Mouse (Mus musculus): ENCODE results near the gene Pakap.

Gene Pakap

GRCm38 (mm10) chr4:57567666-57568206, at the start of gene Pakap:
Gene Pakap (plus strand): TSS chr4:57568179.
- peak; percentile 52 for DNase-seq (ENCODE audit: low spot score)

- DNase-seq (ENCODE audit: low spot score): no peak
Measured at GRCm38 (mm10) chr4:57523456-57523855, 44.5 kb upstream of the Pakap start.

- DNase-seq (ENCODE audit: low spot score): peak; percentile 2
Measured at GRCm38 (mm10) chr4:57524461-57524860, 43.5 kb upstream of the Pakap start.

DNA sequence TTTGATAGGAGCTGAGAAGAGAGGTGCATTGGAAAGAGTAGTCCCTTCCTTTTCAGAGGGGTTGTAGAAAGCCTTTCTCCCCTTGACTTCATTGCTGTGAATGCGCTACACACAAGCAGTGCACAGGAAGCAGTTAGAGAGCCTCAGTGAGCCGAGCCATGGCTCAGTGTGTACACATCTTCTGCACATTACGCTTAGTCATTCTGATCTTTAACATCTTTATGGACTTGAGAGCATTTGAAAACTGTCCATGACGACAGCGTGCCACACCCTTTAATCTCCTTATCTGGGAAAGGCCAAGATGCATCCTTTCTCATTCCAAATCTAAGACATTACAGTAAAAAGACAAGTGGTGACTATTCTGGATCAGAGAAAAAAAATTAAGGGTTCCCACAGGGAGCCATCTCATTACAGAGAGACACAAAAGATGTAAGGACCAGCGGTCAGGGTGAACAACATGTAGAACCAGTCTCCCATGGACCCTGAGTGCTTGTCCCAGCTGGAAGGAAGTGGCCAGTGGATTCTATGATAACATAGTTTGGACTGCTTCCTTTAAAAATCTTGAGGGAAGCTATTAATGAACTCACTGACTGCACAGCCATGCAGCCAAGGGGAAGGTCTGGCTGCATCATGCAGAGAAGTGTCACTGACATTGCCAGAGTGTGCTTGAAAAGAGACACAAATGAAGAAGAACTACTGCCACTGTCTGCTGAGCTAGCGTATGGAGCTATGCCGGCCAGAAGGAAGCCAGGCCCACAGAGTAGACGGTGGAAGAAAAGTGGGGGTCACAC, 42.6 kb upstream of the Pakap start:
- DNase-seq (ENCODE audit: low spot score): no peak

- DNase-seq (ENCODE audit: low spot score): no peak
Measured at GRCm38 (mm10) chr4:57528296-57528695, 39.7 kb upstream of the Pakap start.

GRCm38 (mm10) chr4:57533686-57534085, 34.3 kb upstream of the Pakap start:
- no peak for DNase-seq (ENCODE audit: low spot score)

DNA sequence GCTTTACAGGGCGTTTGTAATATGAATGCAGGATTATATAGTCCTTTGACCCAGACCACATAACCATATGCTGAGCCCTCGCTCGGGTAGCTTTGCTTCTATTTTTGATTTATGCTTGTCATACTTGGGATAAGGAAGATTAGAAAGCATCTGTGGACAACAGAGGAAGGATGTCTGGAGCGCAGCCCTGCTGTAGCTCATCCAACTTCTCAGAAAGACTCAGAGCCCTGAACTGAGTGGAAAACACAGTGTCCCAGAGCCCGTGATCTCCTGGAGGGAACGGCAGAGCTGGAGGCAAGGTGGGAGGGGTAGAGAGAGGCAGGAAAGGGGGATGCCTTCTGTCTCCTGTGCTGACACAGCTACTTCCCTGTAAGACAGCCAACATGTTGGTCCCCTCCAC, 33.7 kb upstream of the Pakap start:
- DNase-seq (ENCODE audit: low spot score): no peak

DNA sequence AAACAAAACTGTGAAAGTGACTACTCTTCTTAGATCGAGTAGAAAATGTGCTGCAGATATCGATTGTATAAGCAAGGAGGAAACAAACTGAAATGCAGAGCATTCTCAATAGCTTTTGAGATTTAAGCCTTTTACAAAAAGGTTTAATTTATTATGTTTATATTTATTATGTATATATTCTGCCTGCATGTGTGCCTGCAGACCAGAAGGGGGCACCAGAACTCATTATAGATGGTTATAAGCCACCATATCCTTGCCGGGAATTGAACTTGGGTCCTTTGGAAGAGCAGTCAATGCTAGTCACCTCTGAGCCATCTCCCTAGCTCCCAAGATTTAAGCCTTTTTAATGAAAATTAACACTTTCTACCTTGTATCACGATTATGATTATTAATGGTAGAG, 32.9 kb upstream of the Pakap start:
- no peak for DNase-seq (ENCODE audit: low spot score)

- no peak for DNase-seq (ENCODE audit: low spot score)
Measured at GRCm38 (mm10) chr4:57538029-57538688, 29.8 kb upstream of the Pakap start.

DNA sequence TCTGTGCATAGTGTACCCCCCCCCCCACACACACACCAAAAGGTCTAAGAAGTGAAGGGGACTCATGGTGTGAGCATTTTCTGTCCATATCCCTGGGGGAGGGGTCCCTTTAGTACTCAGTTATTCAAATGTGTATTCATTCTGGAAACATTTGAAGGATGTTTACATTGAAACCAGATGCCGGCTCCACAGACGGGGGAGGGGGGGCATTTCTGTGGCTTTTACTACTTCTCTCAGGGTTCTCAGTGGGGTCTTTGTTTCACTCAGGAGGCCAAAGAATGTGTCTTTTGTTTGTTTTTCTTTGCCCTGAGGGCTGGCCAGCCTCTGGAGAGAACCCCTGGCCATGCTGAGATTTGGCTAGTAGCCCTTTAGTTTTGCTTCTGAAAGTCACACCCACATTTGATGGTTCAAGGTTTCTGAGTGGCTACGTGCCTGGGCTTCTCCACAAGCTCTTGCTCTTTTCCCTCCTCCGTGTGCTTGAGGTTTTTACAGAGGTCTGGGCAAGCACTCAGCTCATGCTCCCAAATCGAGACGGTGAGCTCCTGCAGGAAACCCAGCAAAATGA, 24.2 kb upstream of the Pakap start:
- peak; percentile 26 for DNase-seq (ENCODE audit: low spot score)

- no peak for DNase-seq (ENCODE audit: low spot score)
Measured at GRCm38 (mm10) chr4:57547785-57548184, 20.2 kb upstream of the Pakap start.

- DNase-seq (ENCODE audit: low spot score): no peak
Measured at GRCm38 (mm10) chr4:57550216-57550615, 17.8 kb upstream of the Pakap start.

DNA sequence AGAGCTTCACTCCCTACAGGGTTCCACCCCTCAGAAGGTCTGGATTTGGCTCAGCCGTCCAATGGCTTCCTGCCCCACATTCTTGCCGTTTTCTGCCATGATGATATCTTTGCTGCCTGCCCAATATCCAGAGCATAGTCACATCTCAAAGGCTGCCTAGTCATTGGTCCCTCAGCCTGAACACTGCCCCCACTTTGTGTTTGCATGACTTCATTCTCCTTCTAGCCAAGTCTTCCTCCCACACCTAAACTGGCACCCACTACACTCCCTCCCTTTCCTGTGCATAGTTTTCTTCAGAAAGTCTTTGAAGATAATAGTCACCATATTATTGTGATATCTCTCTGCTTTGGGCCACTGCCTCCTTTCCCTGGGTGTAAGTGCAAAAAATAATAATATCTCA, 10.9 kb upstream of the Pakap start:
- no peak for DNase-seq (ENCODE audit: low spot score)

- no peak for DNase-seq (ENCODE audit: low spot score)
Measured at GRCm38 (mm10) chr4:57559438-57559837, 8.5 kb upstream of the Pakap start.

GRCm38 (mm10) chr4:57560010-57560409, 8.0 kb upstream of the Pakap start:
- DNase-seq (ENCODE audit: low spot score): no peak

GRCm38 (mm10) chr4:57561055-57561454, 6.9 kb upstream of the Pakap start:
- no peak for DNase-seq (ENCODE audit: low spot score)

GRCm38 (mm10) chr4:57565283-57565682, 2.7 kb upstream of the Pakap start:
- DNase-seq (ENCODE audit: low spot score): no peak

GRCm38 (mm10) chr4:57565811-57566210, 2.2 kb upstream of the Pakap start:
- DNase-seq (ENCODE audit: low spot score): no peak

DNA sequence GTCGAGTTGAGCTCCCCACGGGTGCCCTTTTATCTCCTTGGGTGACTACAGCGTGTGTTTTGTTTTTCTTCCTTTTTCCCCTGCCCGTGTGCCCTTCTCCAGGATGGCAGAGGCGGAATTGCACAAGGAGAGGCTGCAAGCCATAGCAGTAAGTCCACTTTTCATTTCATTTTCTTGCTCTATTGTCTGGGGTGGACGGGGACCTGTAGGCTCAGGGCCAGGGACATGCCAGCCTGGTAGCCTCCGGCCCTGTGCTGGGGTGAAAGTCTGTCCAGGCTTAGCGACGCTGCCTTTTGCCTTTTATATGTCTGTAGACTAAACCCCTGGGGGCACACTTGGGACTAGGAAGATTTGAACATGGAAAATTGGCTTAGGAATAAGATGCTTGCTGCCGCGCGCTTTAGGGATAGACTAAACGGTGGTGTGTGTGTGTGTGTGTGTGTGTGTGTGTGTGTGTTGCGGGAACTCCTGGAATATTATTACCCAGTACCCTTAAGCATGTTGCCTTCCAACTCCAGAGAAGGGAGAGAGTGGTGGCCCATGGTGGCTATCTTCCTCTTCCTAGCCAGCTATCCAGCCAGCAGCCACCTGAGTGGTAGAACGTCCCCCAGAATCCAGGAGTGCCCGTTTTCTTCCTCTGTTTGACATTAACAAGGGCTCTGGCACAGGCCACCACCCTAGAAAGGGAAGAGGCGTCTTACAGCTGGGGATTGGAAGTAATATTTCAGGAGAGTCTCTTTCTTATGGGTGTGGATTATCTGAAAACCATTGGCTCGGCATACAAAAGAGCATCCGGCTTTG, 489 bp downstream of the Pakap start:
- DNase-seq (ENCODE audit: low spot score): no peak

DNA sequence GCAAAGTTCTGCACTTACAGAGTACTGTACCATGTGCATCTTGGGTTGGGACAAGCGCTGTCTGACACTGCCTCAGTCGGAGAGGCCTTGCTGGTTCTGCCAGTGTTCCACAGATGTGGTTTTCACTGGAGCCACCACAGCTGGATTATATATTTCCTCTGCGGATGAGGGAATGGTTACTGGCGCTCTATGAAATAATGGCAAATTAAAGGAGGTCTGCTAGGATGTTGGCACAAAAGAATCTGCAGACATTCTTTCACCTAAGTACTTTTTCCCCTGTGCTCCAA, 1.0 kb downstream of the Pakap start:
- DNase-seq (ENCODE audit: low spot score): no peak

- no peak for DNase-seq (ENCODE audit: low spot score)
Measured at GRCm38 (mm10) chr4:57569711-57570110, 1.7 kb downstream of the Pakap start.

- no peak for DNase-seq (ENCODE audit: low spot score)
Measured at GRCm38 (mm10) chr4:57570229-57570628, 2.2 kb downstream of the Pakap start.

Measured in ovary, adult 18-20 months (tissue).